ENCODE assay signal across 22 mouse cellular contexts in genomic region chr1:90830006-90830405, GRCm38 (mm10). TPM values are rescaled to one million over a fixed set of nuclear protein-coding genes. Genes with fewer than 3 reads are reported as not detected.
A peak's percentile ranks its signal among the peaks of the same experiment; 100 is the strongest.
DNase-seq lines count a peak whose midpoint lies in the region; ATAC-seq and TF ChIP-seq lines count a peak whose summit lies in the region.
"Had no signal": no experiment of that assay in that cellular context is flagged by ENCODE, and none has a peak within 500 bp of the region (broad histone marks: within the 10 kb centered on the region; RNA-seq: fewer than 3 reads in every experiment).

No protein-coding gene starts in this region.

- H3K4me2 ChIP-seq in liver, postnatal 0 days (ENCODE audit: low read depth, low read length), result no peak overlapping the region
- H3K4me2 ChIP-seq in liver, embryonic 11.5 days, result no peak overlapping the region
- H3K4me2 ChIP-seq: embryonic facial prominence, embryonic 13.5 days; heart, embryonic 12.5 days; lung, embryonic 15.5 days had no signal

- no peaks in the 10 kb centered on the region for H3K27me3 ChIP-seq in liver, postnatal 0 days (ENCODE audit: insufficient read depth, low read length)
- H3K27me3 ChIP-seq in liver, embryonic 11.5 days (replicated peaks; ENCODE audit: control insufficient read depth, insufficient read depth, low read length), result no peaks in the 10 kb centered on the region; the same call in 1 of the 2 replicates
- H3K27me3 ChIP-seq: embryonic facial prominence, embryonic 13.5 days; lung, embryonic 15.5 days had no signal

- H3K9me3 ChIP-seq in liver, postnatal 0 days (ENCODE audit: low read length), result no peaks in the 10 kb centered on the region
- no peaks in the 10 kb centered on the region for H3K9me3 ChIP-seq in liver, embryonic 11.5 days (ENCODE audit: control insufficient read depth, low read length)
- H3K9me3 ChIP-seq: embryonic facial prominence, embryonic 13.5 days; forebrain, embryonic 10.5 days; heart, embryonic 12.5 days; lung, embryonic 15.5 days; megakaryocyte, embryonic 14.5 days had no signal

- H3K27ac ChIP-seq in gastrocnemius, adult 2 months, result no peak overlapping the region
- no peak overlapping the region for H3K27ac ChIP-seq in liver, postnatal 0 days (ENCODE audit: low read depth)
- no peak overlapping the region for H3K27ac ChIP-seq in liver, embryonic 11.5 days (ENCODE audit: low read depth, low read length)
- H3K27ac ChIP-seq: embryonic facial prominence, embryonic 13.5 days; forebrain, embryonic 10.5 days; lung, embryonic 15.5 days had no signal

- H3K36me3 ChIP-seq in liver, postnatal 0 days (replicated peaks; ENCODE audit: insufficient read depth, low read length), result no peaks in the 10 kb centered on the region
- H3K36me3 ChIP-seq in liver, embryonic 11.5 days (ENCODE audit: control insufficient read depth, insufficient read depth, low read length), result no peaks in the 10 kb centered on the region
- H3K36me3 ChIP-seq: forebrain, embryonic 10.5 days; heart, embryonic 12.5 days had no signal

- H3K4me3 ChIP-seq in gastrocnemius, adult 2 months, result no peak overlapping the region
- H3K4me3 ChIP-seq in liver, postnatal 0 days (ENCODE audit: low read depth, low read length), result no peak overlapping the region
- H3K4me3 ChIP-seq in liver, embryonic 11.5 days (ENCODE audit: low read depth, low read length), result no peak overlapping the region
- H3K4me3 ChIP-seq: embryonic facial prominence, embryonic 13.5 days; forebrain, embryonic 10.5 days; heart, embryonic 12.5 days; lung, embryonic 15.5 days; megakaryocyte, embryonic 14.5 days had no signal

- TF ChIP-seq CTCF in gastrocnemius, adult 2 months (IDR thresholded peaks at IDR 0.05), result peak; percentile 22; the same call in 1 of the 2 replicates
- 0 out of 2 replicates have a peak, but pooled peaks have one; percentile 15 for TF ChIP-seq CTCF in liver, postnatal 0 days (IDR thresholded peaks at IDR 0.05; ENCODE audit: low read depth)

- intact Hi-C loops in gastrocnemius, adult 2 months (cut with DNase I), result no loop called here

- ATAC-seq in liver, postnatal 0 days, result no peak
- ATAC-seq in liver, embryonic 11.5 days (replicated peaks; ENCODE audit: low FRiP score), result no peak
- no peak for ATAC-seq in cerebellum, adult (ENCODE audit: insufficient number of reproducible peaks, low FRiP score, low TSS enrichment)
- ATAC-seq: midbrain, embryonic 16.5 days had no signal

- no peak overlapping the region for H3K9ac ChIP-seq in liver, postnatal 0 days (replicated peaks)
- H3K9ac ChIP-seq in liver, embryonic 11.5 days (ENCODE audit: low read depth, low read length), result no peak overlapping the region
- H3K9ac ChIP-seq: embryonic facial prominence, embryonic 13.5 days; heart, embryonic 12.5 days; lung, embryonic 15.5 days had no signal

- no peak for TF ChIP-seq EP300 in liver, postnatal 0 days (IDR thresholded peaks at IDR 0.05; ENCODE audit: low read depth)

- no peaks in the 10 kb centered on the region for H3K4me1 ChIP-seq in liver, postnatal 0 days (ENCODE audit: insufficient read depth)
- H3K4me1 ChIP-seq in liver, embryonic 11.5 days (replicated peaks; ENCODE audit: control insufficient read depth, insufficient read depth, low read length), result no peaks in the 10 kb centered on the region
- H3K4me1 ChIP-seq: heart, embryonic 12.5 days; lung, embryonic 15.5 days; megakaryocyte, embryonic 14.5 days had no signal

- DNase-seq in gastrocnemius, adult 2 months, result no peak
- no peak for DNase-seq in gastrocnemius, postnatal 25 days
- no peak for DNase-seq in liver, postnatal 0 days
- DNase-seq in liver, embryonic 11.5 days (ENCODE audit: low spot score), result no peak
- DNase-seq in 416B (ENCODE audit: low read depth), result peak; percentile 18
- DNase-seq in adipocyte (ENCODE audit: low spot score), result peak; percentile 34
- DNase-seq in cerebellum, adult 11-12 months, result no peak
- DNase-seq: adrenal gland, postnatal 10 days; B cell, adult 2 months; cerebellum, adult 9-10 months; layer of hippocampus, postnatal 36 days; left cerebral cortex, postnatal 4 days; right cerebral cortex, adult 18-20 months; thymus, adult 18-20 months had no signal

- WGBS in liver, postnatal 0 days (ENCODE audit: insufficient replicate concordance), result 49% methylated on average over 6 of the region's 6 CpGs
- 58% methylated on average over 6 of the region's 6 CpGs for WGBS in liver, embryonic 11.5 days

RNA-seq across cellular contexts. Expression of gene Col6a3, which starts 13.8 kb away (rescaled TPM):
- total RNA-seq in gastrocnemius, adult 2 months (2021), result 10 to 100 TPM; 21.6 to 51.5 TPM
- 100 to 1,000 TPM in 1 of 2 experiments, 10 to 100 TPM in 1; 86.2 to 121 TPM for total RNA-seq in gastrocnemius, postnatal 25 days (2021)
- polyA plus RNA-seq in liver, postnatal 0 days (2015; fragmentation: Nextera tagmentation; extraction: Ambion mirVana), result 3.7 and 5.2 TPM in 2 replicates
- 13.1 and 13.7 TPM in 2 replicates for polyA plus RNA-seq in liver, embryonic 11.5 days (2014; fragmentation: Nextera tagmentation; extraction: Ambion mirVana)
- total RNA-seq: hematopoietic stem cell, adult 5-6 weeks had no signal

Comparison
In these comparisons a context has a peak if more than half of its experiments do, and no peak if none do; other contexts are left out.
1. DNase-seq: peak in 416B (single experiment) and adipocyte (single experiment); none in gastrocnemius, adult 2 months (single experiment), gastrocnemius, postnatal 25 days (single experiment), liver, postnatal 0 days (single experiment), liver, embryonic 11.5 days (single experiment) and cerebellum, adult 11-12 months (single experiment).